Mouse (Mus musculus): Measurements from ENCODE around the gene Tmie.
"Not testable (repeated sequence)": the region's sequence is repeated elsewhere in the genome, so short reads cannot be mapped to it uniquely, and the experiment has no call there.

The Tmie gene

DNA sequence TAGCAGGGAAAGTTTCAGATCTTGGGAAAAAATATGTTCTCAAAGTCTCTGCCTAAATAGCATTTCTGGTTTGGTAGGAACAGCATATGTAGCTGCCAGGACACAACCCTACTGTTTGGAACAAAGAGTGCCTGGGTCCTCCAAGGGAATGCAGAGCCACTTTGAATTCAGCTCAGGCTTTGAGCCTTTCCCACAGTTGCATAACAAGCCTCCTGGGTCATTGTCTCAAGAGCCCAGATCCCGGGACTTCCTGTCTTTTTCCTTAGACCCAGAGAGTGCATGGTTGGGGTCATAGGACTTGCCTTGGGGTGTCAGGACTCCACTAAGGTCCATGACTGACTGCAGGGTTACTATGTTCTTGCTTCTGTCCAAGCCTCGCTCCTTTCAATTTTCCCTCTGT is 43.8 kb downstream of the Tmie start:
- in situ Hi-C loops (cut with MboI, MseI): no loop called here

DNA sequence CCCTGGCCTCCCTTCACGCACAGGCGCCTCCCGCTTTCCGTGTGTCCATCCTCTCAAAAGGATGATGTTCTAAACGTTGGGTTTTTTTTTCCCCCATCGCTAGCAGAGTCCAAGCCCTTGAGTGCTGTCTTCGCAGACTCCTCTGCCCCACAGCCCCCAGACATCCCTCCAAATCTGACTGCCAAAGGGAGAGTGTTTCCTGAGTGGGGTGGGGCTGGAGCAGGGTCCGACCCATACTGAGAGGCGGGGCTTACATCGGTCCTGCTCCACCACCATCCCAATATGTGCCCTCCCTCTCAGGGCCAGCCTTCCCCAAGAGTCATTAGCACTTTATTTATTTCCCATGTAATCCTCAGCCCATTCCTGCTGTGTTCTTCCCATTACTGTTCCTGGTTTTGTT is 45.0 kb downstream of the Tmie start:
- in situ Hi-C loops (cut with MboI, MseI): no loop called here

DNA sequence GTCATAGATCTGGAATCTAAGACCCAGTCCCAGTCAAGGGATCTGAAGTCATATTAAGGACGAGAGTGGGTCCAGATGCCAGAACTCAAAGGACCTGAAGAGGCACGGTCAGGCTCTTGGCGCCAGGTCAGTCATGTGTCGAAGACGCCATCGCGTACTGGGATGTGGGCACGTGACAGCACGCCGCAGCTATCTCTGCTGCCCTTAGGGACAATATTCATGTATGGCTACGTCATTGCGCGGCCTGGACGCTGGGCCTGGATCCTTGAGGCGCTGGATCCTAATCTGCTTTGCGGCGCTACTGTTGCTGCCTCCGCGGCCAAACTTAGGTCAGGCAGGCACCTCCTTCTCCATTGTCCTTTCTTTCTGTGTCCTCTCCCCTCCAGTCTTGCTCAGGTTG is 45.5 kb downstream of the Tmie start, which contains the start of gene Prss45:
Gene Prss45, plus strand, starts transcription at position 178 of the 400 bp plus-strand sequence.
- in situ Hi-C loops (cut with MboI, MseI): no loop called here

DNA sequence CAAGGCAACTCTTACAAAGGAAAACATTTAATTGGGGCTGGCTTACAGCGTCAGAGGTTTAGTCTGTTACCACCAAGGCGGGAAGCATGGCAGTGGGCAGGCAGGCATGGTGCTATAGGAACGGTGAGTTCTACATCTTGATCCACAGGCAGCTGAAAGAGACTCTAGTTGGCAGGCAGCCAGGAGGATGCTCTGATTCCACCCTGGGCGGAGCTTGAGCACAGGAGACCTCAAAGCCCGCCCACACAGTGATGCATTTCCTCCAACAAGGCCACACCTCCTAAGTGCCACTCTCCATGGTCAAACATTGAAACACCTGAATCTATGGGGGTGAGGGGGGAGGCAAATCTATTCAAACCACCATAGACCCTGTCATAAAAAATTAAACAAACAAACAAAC is 46.9 kb downstream of the Tmie start:
- in situ Hi-C loops (cut with MboI, MseI): no loop called here

DNA sequence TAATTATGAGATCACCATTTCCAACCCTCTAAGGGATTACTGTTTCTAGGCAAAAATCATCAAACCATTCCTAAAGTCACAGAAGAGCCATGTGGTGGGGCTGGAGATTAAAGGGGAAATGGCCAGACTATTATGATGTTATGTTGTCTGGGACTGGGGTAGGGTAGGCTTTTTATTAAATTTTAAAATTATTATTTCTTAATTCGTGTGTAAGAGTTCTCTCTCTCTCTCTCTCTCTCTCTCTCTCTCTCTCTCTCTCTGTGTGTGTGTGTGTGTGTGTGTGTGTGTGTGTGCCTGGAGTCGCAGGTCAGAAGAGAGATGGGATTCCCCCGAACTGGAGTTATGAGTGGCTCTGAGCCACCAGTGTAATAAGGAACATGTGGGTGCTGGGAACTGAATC is 53.5 kb downstream of the Tmie start, which contains the start of gene Prss43:
Gene Prss43, plus strand, starts transcription at position 301 of the 400 bp plus-strand sequence.
- in situ Hi-C loops (cut with MboI, MseI): no loop called here

DNA sequence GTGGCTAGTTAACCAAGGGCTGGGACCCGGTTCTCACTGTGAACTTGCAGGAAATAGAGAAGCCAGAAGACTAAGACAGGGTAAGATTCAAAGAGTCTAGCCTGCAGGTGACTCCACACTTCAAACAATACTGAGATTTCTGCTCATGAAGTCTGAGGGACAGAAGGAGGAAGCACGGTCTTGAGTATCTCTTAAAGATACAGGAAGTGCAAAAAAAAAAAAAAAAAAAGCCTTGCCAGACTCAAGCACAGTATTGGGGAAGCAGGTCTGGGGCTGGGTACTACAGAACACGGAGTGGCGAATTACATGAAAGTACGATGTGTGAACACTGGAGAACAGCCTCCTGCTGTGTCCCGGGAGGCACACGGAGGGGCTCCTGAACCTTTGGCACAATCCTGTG is 54.1 kb downstream of the Tmie start:
- in situ Hi-C loops (cut with MboI, MseI): no loop called here

DNA sequence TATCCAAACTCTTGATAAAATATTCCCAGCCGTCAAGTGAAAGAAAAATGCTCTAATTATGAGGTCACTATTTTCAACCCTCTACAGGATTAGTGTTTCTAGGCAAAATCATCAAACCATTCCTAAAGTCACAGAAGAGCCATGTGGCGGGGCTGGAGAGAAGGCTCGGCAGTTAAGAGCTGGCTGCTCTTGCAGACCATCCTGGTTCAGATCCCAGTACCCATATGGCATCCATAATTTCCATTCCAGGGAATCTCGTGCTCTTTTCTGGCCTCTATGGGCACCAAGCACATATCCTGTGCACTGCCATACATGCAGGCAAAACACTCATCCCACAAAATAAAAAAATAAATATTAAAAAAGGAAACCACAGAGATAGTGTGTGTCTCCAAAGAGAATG is 54.5 kb downstream of the Tmie start:
- in situ Hi-C loops (cut with MboI, MseI): no loop called here

DNA sequence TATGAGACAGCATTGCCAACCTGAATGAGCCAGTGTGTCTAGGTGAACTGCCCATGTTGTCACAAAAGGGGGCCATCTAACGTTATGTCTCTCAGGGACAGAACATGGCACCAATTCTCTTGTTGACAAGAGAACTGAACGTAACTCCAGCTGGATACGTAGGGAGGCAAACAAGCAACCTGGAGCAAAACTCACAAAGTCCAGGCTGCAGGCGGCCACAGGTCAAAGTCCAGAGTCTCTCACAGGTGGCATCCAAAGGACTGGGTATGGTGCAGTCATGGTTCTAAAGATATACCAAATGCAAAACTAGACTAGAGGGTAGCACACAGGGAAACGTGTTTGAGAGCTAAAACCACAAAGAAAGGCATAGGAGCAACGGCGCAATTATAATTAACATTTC is 58.5 kb downstream of the Tmie start:
- in situ Hi-C loops (cut with MboI, MseI): no loop called here

DNA sequence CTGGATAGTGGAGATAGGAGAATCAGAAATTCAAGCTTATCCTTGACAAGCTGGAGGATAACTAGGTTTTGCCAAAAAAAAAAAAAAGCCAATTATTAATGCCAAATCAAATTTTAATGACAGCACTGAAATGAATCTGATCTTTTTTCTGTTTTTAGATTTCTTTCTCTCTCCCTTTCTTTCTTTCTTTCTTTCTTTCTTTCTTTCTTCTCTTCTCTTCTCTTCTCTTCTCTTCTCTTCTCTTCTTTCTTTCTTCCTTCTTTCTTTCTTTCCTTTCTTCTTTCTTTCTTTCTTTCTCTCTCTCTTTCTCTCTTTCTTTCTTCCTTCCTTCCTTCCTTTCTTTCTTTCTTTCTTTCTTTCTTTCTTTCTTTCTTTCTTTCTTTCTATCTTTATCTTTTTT is 59.4 kb downstream of the Tmie start:
- in situ Hi-C loops (cut with MboI, MseI): not testable (repeated sequence)

Measured in regulatory T cell (primary cell).